Mouse (Mus musculus) brain, adult 2 months (tissue): Measurements from ENCODE around the gene Gm30302.
"Not testable (repeated sequence)": the region's sequence is repeated elsewhere in the genome, so short reads cannot be mapped to it uniquely, and the experiment has no call there.

Experiments
- DNase-seq: peaks from one replicate; pipeline ENCODE4 v3.0.0; 2011; ENCODE audit warnings: low read depth, low spot score

Gm30302 gene

DNA sequence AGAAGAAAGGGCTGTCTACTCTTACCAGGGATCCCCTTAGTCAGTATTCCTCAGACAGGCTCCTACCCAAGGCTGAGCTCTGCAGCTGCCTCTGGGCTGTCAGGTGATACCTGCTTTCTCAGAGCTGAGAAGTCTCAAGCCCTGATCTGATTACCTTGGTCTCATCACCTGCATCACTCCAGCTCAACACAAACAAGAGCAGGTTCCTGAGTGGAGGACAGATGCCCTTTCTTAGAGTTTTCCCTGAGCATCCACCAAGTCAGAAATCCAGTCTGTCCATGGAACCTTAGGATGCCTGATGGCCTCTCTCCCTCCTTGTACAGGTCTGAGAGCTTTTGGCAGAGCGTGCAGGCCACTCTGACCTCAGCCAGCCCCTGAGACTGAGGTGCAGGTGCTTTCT is at the start of gene Gm30302:
Gene Gm30302, minus strand, starts transcription at position 101 of the 400 bp plus-strand sequence.
- no peak for DNase-seq

DNA sequence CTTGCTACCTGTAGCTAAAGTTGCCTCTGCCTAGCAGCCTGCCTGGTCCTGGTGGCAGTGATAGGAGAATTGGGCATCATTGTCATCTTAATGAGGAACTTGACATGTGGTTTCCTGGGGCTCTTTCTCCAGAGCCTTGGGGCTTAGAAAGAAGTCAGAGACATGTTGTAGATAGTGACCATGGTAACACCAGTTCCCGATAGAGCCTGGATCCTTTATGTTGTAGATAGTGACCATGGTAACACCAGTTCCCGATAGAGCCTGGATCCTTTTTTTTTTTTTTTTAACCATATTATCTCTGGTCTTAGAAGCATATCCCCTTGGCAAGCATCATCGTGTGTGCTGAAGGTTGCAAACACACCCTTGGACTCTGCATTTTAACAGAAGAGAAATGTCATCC is 48.0 kb upstream of the Gm30302 start:
- no peak for DNase-seq

DNA sequence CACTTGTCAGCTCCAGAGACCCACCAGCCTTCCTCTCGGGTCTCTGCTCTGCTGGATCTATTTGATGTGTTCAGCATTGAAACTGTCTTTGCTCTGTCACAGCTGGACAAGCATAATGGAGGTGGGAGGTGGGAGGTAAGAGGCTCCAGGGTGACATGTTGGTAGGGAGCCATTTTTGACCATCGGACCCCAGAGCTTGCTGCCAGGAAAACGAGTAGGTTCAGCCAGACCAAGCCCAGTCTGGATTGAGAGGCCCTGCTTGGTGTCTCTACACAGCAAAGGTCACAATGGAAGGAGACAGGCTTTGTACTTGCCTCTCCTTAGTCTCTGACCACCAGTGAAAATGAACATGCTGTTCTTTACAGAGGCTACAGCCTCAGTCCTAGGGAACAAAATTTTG is 47.3 kb upstream of the Gm30302 start:
- no peak for DNase-seq

DNA sequence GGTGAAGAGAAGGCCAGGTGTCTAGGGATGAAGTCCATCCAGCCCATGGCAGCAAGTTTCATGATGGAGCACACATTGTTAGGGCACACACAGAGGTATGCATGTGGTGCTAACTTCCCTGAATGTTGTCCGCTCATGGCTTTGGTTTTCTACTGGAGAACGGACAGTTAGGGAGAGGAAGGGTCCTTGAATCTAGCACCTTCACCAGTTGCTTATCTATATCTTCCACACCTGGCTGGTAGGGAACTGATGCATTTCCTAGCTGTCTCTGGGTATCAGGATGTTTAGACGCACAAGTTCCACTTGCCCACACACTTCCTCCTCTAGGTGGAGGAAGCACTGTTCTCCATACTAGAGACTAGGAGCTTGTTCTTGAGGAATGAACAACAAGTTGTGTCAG is 46.9 kb upstream of the Gm30302 start:
- no peak for DNase-seq

DNA sequence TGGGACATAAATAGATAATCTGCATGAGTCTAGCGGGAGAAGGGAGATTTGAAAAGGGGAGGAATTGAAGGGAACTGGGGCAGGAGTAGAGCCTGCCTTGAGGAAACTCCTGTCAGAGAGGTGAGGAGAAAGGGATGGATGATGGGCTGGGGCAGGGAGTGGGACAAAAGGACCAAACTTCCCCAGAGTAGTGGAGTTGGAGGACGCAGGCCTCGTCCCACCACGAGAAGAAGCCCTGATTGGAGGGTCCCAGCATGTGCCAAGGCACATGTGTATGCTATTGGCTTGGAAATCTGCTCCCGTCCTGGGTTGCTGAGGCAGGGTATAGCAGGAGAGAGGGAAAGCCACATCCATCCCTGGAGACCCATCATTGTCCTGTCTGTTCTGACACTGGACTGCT is 45.3 kb upstream of the Gm30302 start:
- DNase-seq: no peak

DNA sequence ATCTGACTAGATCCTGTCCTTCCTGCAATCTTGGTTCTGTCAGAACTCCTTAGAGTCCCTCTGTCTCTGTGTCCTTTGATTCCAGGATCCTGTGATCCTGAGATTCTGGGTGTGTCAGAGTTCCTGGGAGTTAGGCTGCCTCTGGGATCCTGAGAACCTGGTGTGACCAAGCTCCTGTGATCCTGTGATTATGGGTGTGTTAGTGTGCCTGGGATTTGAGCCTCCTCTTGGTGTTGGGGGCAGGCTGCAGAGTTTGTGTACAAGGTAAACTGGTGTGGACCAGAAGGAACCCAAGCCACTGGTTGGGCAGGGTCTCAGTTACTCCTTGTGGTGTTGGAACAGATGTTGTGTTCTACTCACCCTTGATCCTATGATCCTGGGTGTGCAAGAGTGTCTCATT is 42.4 kb upstream of the Gm30302 start:
- no peak for DNase-seq

DNA sequence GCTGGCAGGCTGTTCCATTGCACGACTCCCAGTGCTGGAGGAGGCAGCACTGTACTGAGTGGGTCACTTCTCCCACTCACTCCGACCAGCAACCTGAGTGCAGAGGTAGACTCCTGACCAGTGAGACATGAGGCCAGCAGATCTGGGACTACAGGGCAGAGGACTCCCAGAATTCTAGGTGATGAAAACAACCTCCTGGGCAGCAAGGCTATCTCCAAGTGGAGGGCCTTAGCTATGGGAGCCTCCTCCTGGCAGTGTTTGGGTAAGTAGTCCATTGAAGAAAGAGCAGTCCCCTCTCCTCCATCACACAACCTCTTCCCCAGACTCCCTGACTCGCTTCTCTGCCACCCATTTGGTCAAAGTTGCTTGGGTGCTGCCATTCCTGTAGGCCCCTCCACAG is 31.6 kb upstream of the Gm30302 start:
- DNase-seq: no peak

DNA sequence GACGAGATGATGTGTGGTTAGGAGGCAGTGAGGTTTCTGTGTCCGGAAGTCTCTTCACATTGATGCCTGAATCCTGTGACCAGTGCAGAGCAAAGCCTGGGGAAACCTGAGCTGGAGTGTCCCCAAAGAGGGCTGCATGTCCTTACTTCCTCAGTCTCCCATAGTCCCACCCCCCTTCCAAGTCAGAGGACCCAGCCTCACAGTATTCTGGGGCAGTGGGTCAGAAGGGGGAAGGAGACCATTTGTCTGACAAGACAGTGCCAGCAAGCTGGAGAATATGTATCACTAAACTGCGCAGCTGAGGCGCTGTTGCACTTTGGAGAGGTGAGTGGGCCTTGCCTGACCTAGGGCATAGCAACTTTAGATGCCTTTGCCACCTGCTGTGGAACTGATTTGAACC is 26.5 kb upstream of the Gm30302 start:
- no peak for DNase-seq

DNA sequence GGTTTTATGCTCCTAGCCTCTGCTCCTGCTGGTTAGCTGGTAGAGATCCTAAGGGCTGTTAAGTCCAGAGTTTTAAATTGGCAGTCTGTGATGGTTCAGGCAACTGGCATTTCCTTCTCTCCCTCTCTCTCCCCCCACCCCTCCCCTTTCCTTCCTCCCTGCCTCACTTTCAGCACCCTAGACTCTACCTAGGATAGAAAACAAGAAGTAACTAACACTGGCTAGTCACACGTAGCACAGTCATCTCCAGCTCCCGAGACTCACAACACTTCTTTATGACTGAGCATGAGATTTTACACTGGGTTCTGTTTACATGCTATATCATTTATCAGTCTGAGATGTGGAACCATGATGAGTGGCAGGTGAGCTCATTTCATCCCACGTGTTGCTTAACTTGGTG is 16.2 kb upstream of the Gm30302 start:
- no peak for DNase-seq

DNA sequence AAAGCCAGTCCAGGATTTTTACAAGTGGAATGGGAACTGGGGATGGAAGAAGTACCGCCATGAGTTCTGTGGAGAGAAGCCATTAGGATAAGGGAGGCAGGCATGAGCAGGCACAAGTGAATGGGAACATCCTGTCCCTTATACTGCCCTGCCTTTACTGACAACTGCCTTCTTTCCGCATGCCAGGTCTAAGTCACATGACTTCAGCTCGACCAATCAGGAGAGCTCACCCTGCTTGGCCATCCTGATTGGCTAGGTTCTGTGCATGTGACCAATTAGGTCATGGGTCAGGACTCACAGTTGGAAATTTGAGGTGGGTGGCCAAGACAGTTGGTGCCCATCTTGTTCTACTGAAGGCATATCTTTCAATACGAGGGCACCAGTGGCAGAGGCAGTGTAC is 15.6 kb upstream of the Gm30302 start:
- no peak for DNase-seq

DNA sequence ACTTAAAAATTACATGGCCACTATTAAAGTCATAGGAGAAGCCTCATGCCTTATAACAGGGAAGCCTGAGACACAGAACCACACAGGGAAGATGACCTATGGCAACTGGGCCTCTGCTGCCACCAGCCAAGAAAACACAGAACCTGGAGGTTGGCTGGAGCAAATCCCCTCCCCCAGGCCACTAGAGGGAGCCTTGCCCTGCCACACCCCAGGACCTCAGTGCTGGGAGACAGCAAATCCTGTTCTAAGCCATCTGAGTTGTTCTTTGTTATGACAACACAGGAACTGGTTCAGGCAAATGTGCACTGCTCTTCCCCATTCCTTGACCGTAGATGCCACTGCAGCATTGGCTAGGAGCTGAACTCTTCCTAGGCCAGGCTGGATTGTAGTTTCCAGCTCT is 8.3 kb upstream of the Gm30302 start:
- no peak for DNase-seq

DNA sequence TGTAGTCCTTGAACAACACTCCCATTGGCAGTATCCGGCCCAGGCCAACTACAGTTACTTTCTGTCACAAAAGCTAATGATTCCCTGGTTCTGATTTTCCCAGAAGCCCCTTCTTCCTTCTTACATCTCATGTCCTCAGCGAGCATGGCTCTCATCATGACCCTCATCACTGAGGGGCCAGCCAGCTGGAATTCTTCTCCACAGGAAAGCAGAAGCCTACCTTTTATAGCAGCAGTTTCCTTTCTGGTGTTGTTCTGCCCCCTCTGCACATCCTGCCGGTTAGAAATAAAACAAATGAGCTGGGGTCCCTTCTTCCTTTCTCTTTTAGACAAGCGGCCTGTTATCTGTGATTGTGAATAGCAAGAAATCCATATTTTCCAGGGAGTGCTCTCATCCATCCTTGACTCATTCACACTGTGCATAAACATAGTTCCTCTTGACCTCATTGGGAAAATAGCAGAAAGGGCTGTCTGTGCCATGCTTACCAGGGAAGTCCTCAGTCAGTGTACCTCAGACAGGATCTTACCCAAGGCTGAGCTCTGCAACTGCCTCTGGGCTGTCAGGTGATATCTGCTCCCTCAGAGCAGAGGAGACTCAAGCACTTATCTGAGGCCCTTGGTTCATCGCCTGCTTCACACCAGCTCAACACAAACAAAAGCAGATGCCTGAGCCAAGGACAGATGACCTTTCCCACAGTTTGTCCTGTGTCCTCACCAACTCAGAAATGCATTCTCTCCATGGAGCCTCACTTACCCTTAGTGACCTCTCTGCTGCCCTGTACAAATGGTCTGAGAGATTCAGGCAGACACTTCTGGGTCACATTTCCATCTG is 10.0 kb downstream of the Gm30302 start:
- DNase-seq: peak; percentile 2

DNA sequence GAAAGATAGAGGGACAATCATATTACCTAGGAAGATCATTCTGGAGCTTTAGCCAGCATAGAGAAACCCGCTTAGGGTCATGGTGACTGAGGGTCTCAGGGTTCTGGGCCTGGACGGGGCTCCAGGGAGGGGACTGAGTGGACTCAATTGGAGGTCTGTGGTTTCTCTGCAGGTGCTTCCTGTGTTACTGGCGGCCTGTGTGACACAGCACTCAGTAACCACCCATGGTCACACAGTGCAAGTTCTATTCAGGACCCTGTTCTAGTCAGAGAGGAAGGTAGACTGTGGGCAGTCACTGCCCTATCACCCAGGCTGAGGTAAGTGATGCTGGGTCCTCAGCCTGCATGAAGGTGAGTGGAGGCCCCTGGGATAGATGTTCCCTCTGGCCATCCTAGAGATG is 14.9 kb downstream of the Gm30302 start:
- no peak for DNase-seq

DNA sequence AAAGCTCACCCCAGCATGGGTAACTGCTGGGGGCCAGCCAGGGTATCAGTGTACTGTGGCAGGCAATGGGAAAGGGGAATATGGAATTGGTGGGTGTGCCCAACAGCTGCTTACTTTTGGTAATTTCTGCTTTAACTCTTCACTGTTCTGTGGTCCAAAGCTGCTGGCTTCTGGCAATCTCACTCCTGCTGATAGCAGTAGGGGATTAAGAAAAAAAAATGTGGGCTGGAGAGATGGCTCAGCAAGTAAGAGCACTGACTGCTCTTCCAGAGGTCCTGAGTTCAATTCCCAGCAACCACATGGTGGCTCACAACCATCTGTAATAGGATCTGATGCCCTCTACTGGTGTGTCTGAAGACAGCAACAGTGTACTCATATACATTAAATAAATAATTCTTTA is 27.3 kb downstream of the Gm30302 start:
- not testable (repeated sequence) for DNase-seq

DNA sequence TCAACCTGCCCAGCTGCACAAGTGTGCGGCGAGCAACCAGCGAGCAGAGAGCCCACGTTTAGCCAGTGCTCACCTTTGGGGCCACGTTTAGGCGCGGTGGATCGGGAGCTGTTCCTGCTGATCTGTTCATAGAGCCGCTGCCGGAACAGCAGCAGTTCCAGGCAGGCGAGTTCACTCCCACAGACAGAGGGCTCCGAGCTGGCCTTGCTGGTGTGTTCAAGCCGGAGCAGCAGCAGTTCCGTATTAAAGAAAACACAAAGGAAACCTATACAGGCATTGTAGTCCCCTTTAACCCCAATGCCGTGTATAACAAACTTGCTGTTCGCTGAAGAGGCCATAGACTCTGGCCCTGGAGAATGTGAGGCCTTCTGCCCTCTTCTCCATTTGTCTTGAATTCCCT is 29.7 kb downstream of the Gm30302 start:
- no peak for DNase-seq

DNA sequence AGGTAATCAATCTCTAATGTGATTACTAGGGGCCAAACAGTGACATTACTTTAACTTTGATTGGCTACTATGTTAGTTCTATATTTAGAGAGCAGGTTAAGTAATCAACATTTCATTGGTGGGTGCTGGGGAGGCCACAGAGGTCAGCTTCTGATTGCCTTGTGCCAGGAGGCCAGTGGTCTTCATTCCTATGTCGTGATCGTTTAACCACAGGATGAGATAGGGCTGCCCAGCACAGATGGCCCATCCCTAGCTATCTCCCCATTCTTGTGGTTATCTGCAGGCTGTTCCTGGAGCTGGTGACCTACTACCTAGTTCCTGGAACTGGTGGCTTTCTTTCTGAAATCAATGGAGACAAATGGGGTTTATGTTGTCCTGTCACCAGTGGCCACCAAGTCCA is 30.8 kb downstream of the Gm30302 start:
- DNase-seq: no peak

DNA sequence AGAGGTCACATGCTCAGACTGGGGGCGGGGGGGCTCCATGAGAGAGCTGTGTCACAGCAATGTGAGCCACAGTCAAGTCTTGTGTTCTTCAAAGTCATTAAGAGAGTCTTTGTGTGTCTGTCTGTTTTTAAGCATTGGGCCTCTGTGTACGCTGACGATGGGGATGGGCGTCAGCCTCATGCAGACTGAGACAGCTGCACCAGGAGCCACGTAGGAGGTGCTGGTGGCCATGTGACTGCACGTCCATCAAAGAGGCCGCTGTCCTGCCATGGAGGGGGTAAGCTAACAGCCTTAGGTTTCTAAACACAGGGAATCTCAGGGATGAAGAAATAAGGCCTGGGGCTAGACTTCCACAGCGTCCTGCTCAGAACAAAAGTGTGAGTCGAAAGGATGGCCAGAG is 32.5 kb downstream of the Gm30302 start:
- DNase-seq: no peak

DNA sequence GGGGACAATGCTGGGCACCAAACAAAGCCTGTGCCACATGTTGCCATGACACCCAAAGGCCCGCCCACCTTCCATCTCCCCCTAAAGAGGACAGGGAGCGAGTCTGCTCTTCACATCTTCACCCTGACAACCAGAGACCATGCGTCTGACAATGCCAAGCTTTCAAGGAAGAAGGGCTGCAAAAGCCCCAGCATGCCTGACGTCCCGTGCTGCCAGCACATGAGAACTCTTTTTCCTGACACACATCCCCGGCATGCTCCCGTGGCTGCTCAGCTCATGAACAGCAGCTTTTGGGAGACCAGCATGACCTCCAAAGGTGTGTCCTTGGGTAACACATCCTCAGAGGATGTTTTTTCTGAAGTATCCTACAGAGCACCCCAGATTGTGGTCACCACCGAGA is 33.5 kb downstream of the Gm30302 start:
- DNase-seq: no peak

DNA sequence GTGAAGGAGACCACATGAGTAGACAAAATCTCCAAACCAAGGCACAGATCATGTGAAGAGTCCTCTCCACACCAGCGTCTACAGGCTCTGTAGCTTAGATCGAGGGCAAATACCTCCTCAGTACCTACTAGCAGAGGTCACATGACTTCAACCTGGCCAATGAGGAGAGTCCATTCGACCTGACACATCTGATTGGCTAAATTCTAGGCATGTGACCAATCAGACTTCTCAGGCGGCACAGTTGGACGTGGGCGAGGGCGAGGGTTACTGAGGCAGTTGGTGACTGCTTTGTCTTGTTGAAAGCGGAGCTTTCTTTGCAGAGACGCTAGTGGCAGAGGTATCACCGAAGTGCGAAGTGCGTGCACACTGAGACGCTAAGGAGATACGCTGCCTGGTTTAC is 36.6 kb downstream of the Gm30302 start:
- no peak for DNase-seq

DNA sequence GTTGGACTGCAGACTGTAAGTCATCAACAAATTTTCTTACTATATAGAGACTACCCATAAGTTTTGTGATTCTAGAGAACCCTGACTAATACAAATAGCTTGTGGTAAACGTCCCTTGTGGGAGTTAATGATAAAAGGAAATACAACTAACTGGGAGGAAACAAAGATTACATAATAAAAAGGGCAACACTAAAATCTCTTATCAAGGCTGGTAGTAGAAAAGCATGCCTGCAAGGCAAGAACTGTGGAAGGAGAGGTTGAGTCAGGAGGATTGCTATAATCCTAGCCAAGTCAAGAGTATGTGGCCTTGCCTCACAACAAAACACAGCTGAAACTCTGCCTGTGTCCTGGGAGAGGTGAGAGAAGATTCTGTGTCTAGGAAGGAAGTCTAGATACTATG is 38.1 kb downstream of the Gm30302 start:
- no peak for DNase-seq

DNA sequence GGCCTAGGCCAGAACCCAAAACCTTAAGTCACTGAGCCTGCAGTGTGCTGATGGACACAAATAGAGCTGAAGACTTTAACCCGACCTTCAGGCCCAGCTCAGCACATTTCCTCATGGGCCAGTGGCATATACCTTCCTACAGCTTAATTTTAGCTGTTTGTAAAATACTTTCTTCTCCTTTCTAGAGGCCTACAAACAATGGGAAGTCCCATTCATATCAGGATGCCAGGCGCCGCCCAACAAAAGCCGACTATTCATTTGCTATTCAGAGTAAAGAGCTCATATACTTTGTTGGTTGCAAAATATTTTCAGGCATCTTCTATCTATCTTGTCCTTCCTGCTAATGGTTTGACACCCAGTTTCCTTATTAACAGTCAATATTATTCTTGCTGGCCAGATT is 40.8 kb downstream of the Gm30302 start:
- no peak for DNase-seq

DNA sequence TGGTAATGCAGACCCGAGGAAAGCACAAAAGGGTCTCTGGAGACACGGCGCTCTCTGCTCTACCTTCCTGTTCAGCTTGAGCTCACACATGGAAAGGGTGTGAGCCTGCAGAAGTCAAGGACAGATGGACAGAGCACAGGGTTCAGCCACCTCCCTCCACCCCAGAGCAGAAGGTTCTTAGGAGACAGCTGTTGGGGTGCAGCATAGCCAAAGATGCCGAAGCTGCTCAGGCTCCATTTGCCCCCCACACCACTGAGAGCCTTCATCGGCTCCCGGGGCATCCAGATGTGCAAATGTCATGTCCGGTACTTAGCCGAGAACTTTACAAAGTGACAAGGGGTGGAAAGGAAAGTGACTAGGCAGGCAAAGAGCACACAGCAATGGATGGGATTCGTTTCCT is 42.2 kb downstream of the Gm30302 start:
- DNase-seq: no peak

DNA sequence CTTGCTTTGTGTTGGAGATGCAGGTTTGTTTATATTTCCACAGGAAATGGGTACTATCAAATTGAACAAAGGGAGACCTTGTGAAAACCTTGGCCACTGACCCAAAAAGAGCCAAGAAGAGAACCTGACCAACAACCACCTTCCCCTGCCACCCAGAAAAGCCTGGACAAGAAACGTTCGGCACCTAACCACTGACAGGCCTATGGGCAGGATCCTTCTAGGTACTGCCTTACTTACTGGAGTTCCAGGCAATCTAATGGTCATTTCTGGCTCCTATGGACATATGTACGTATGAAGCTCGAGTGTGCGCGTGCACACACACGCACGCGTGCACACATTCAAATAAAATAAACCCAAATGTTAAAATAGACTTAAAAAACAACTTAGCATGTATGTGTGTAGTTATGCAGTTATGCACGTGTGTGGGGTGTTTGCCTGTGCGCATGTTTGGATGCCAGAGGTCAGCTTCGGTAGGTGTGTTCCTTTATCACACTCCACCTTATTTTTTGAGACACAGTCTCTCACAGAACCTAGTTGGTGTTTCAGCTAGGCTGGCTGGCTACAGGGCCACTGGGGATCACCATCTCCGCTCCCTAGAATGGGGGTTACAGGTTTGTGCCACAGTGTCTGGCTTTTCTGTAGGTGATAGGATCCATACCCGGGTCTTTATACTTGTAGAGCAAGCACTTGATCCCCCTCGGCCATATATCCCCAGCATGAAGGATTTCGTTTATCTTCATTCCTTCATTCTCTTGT is 57.3 kb downstream of the Gm30302 start:
- DNase-seq: no peak
